Mouse (Mus musculus) liver, embryonic 11.5 days (tissue): Measurements from ENCODE around the gene Dnajc5. TPM values are rescaled to one million over a fixed set of nuclear protein-coding genes. Genes with fewer than 3 reads are reported as not detected.
A peak's percentile ranks its signal among the peaks of the same experiment; 100 is the strongest.

Experiments
- ATAC-seq: fragments of 200-750 bp; cut with Nextera tagmentation; replicated peaks from 2 replicates; pipeline ENCODE4 v1.8.0; 2017; ENCODE audit warnings: moderate number of reproducible peaks, mild to moderate bottlenecking, moderate TSS enrichment, moderate library complexity; ENCODE audit not compliant: low FRiP score
- DNase-seq: peaks from one replicate; pipeline ENCODE4 v3.0.0-alpha.2; 2017; ENCODE audit warnings: low spot score
- H3K27ac ChIP-seq: fragments of 300-500 bp; sonication (generic); 2 replicates; pipeline ENCODE4 v1.5.1; 2014; ENCODE audit warnings: mild to moderate bottlenecking, low read depth, low read length, control low read depth
- H3K27me3 ChIP-seq: fragments of 300-500 bp; sonication (generic); replicated peaks from 2 replicates; pipeline ENCODE4 v1.6.1; 2014; ENCODE audit warnings: low read length, mixed read lengths; ENCODE audit not compliant: control insufficient read depth, insufficient read depth
- H3K36me3 ChIP-seq: fragments of 300-500 bp; sonication (generic); 2 replicates; pipeline ENCODE4 v1.6.1; 2014; ENCODE audit warnings: mild to moderate bottlenecking, low read length, moderate library complexity, mixed read lengths; ENCODE audit not compliant: control insufficient read depth, insufficient read depth
- H3K4me1 ChIP-seq: fragments of 300-500 bp; sonication (generic); replicated peaks from 2 replicates; pipeline ENCODE4 v1.6.1; 2014; ENCODE audit warnings: low read length, mixed read lengths; ENCODE audit not compliant: control insufficient read depth, insufficient read depth
- H3K4me2 ChIP-seq: fragments of 300-500 bp; sonication (generic); 2 replicates; pipeline ENCODE4 v1.6.1; 2014; ENCODE audit warnings: mild to moderate bottlenecking, control low read depth, moderate library complexity
- H3K4me3 ChIP-seq: fragments of 300-500 bp; sonication (generic); 2 replicates; pipeline ENCODE4 v1.5.1; 2014; ENCODE audit warnings: low read depth, low read length, control low read depth
- H3K9ac ChIP-seq: fragments of 300-500 bp; sonication (generic); 2 replicates; pipeline ENCODE4 v1.6.1; 2014; ENCODE audit warnings: low read depth, low read length, control low read depth
- H3K9me3 ChIP-seq: fragments of 300-500 bp; sonication (generic); 2 replicates; pipeline ENCODE4 v1.6.1; 2016; ENCODE audit warnings: low read length, inconsistent platforms, mixed read lengths; ENCODE audit not compliant: control insufficient read depth
- WGBS: fragments of 180-500 bp; shearing (Covaris S2); extraction: QIAGEN DNeasy Blood & Tissue Kit; methylation state at CpG from one replicate; pipeline ENCODE4 v1.1.7; 2014; 5-methylcytosine and 5-hydroxymethylcytosine counted together
- polyA plus RNA-seq: library from polyadenylated mRNA; unstranded; fragments of >200 nt; fragmentation: Nextera tagmentation; extraction: Ambion mirVana; gene quantifications from 2 replicates; pipeline ENCODE4 v1.2.1, GENCODE M21; 2014

Dnajc5 gene
- polyA plus RNA-seq, 1 experiment from 2014 or later, result 61.1 TPM

DNA sequence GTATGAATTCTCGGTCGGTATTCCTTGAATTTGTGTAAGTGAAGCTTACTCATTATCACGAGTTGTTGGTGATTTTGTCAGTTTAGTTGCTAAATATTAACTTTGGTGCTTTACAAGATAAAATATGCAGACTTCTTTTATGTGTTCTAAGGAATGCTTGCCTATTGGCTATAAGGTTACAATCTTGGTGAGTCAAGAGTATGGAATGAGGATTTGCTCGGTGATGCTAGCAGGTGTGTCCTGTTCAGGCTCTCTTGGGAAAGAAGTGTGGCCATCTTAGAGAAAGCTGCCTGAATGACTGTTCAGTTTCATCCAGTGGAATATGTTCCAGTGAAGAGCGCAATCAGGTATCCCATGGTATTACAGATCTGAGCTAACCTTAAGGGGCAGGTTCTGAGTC lies 5.2 kb downstream of the Dnajc5 start:
- no peak for DNase-seq
- no peak for ATAC-seq
- WGBS, result 84% methylated on average over 5 of the region's 5 CpGs
- no peak overlapping the region for H3K4me3 ChIP-seq
- no peak overlapping the region for H3K4me2 ChIP-seq
- no peak overlapping the region for H3K9ac ChIP-seq
- H3K27me3 ChIP-seq, result no peaks in the 10 kb centered on the region
- peaks cover 23% of the 10 kb centered on the region for H3K4me1 ChIP-seq
- no peak overlapping the region for H3K27ac ChIP-seq
- H3K36me3 ChIP-seq, result peaks cover 18% of the 10 kb centered on the region; the same call in 1 of the 2 replicates
- H3K9me3 ChIP-seq, result no peaks in the 10 kb centered on the region

DNA sequence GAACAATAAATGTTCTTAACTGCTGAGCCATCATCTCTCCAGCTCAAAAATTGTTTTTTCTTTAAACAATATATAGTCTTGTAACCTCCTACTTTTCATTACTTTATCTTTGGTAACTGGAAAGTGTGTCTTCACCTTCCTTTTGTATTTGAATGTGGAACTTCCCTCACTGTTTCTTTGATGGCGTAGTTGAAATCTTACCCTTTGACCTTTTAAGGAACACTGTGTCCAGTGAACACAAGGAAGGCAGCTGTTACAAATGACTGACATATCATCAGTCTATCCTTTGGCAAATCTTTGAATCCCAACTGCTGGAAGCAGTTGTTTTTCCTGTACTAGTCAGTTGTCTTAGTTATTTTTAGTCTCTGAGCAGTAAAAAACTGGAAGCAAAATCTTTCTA lies 8.8 kb downstream of the Dnajc5 start:
- H3K9me3 ChIP-seq, result no peaks in the 10 kb centered on the region
- ATAC-seq (no peak), DNase-seq (no peak)
- no peak overlapping the region for H3K4me2 ChIP-seq
- no peak overlapping the region for H3K9ac ChIP-seq
- H3K4me1 ChIP-seq, result no peaks in the 10 kb centered on the region
- H3K36me3 ChIP-seq, result peaks cover 14% of the 10 kb centered on the region; the same call in 1 of the 2 replicates
- H3K4me3 ChIP-seq, result no peak overlapping the region
- H3K27me3 ChIP-seq, result no peaks in the 10 kb centered on the region
- no peak overlapping the region for H3K27ac ChIP-seq
- WGBS, result 91% methylated on average over 1 of the region's 1 CpGs

DNA sequence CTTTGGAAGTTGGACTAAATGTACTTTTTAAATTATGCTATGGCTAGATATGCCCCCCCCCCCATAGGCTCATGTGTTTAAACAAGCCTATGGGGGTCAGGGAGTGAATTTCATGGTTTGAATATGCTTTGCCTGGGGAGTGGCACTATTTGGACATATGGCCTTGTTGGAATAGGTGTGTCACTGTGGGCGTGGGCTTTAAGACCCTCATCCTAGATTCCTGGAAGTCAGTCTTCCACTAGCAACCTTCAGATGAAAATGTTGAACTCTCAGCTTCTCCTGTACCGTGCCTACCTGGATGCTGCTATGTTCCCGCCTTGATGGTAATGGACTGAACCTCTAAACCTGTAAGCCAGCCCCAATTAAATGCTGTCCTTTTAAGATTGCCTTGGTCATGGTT lies 12.3 kb downstream of the Dnajc5 start:
- H3K4me2 ChIP-seq, result no peak overlapping the region
- DNase-seq, result no peak
- no peaks in the 10 kb centered on the region for H3K9me3 ChIP-seq
- WGBS, result 91% methylated on average over 3 of the region's 3 CpGs
- ATAC-seq, result no peak
- peaks cover 7% of the 10 kb centered on the region for H3K4me1 ChIP-seq
- peaks cover 14% of the 10 kb centered on the region; the same call in 1 of the 2 replicates for H3K36me3 ChIP-seq
- H3K4me3 ChIP-seq, result no peak overlapping the region
- H3K27ac ChIP-seq, result no peak overlapping the region
- no peaks in the 10 kb centered on the region for H3K27me3 ChIP-seq
- H3K9ac ChIP-seq, result no peak overlapping the region

DNA sequence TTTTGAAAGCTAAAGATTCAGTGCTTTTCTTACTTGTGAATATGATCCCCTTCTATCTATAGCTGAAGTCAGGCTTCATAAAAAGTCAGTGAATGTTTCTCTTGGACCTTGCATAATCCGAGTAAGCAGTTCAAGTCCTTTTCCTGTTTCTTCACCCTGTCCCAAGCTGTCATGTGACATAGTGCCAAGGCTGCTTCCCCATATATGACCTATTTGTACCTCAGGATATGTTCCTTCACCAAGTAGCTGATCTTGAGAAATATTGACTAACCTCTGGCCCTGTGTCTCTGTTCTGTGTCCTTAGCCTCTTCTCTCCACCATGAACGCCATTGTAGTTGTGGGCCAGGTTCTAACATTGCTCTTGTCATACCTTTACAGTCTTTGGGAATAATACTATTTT lies 16.1 kb downstream of the Dnajc5 start:
- H3K4me2 ChIP-seq, result no peak overlapping the region
- H3K9me3 ChIP-seq, result no peaks in the 10 kb centered on the region
- H3K9ac ChIP-seq, result no peak overlapping the region
- no peak for ATAC-seq
- peaks cover 13% of the 10 kb centered on the region for H3K4me1 ChIP-seq
- H3K36me3 ChIP-seq, result peaks cover 2% of the 10 kb centered on the region; the same call in 1 of the 2 replicates
- H3K4me3 ChIP-seq, result no peak overlapping the region
- H3K27me3 ChIP-seq, result no peaks in the 10 kb centered on the region
- H3K27ac ChIP-seq, result no peak overlapping the region
- no peak for DNase-seq
- 76% methylated on average over 2 of the region's 2 CpGs for WGBS

DNA sequence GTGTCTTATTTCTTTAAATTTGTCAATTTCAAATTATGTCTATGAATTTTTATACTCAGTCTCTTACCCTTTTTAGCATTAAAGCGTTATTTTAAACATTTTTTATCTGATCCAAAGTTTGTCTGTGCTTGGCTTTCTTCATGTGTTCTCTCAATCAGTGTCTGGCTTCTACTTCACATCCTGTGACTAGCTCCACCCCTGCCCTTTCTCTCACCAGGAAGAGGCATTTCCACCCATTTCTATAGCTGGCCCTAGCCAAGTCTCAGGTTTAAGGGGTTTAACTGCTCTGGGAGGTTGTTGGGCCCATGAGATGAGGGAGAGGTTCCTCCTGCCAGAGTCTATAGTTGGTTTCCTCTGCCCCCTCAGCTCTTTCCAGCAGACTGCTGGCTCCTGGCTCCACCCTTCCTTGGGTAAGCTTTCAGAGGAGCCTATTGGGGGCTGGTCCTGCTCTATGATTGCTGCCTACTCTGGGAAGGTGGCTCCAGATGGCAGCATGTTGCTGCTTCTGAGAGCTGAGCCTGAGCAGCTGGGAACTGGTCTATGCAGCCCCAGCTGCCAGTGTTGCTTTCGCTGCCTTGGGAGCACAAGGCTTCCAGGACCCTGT lies 17.3 kb downstream of the Dnajc5 start:
- Histone ChIP-seq H3K36me3 (peaks cover 2% of the 10 kb centered on the region), H3K4me3 (no peak overlapping the region), H3K9me3 (no peaks in the 10 kb centered on the region), H3K27ac (0 out of 2 replicates have a peak overlapping the region, but pooled peaks have one; percentile 6), H3K4me1 (peaks cover 13% of the 10 kb centered on the region), H3K4me2 (peak overlapping the region; percentile 23), H3K9ac (no peak overlapping the region), H3K27me3 (no peaks in the 10 kb centered on the region)
- no peak for DNase-seq
- WGBS, result 91% methylated on average over 2 of the region's 2 CpGs
- peak; percentile 74 for ATAC-seq

DNA sequence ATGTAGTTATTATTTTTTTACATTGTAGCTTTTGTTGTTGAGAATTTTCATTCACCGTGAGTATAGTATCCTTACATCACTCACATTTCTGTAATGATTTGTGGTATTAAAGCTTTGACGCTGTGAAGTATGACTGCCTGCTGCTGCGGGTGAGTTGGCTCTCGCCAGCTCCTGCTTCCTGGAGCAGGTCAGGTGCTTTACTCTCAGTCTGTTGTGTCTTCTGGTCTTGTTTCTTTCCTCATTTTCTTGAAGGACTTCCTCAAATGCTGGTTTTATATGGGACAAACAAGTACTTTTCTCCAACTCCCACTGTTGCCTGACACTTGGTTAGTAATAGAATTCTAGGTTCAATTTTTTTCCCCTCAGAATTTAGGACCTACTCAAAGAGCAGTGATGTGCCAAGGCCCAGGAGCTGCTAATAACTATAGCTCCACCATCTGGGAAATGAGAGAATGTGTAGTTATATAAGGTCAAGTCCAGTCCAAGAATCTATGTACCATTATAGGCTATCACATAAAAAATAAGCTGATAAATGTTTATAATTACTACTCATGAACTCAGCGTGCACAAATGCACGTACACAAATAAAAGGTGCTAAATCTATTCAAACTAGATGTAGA lies 21.6 kb downstream of the Dnajc5 start:
- Histone ChIP-seq H3K4me1 (peaks cover 22% of the 10 kb centered on the region), H3K4me2 (no peak overlapping the region), H3K27me3 (no peaks in the 10 kb centered on the region), H3K9ac (no peak overlapping the region), H3K9me3 (no peaks in the 10 kb centered on the region), H3K27ac (no peak overlapping the region), H3K36me3 (peaks cover 7% of the 10 kb centered on the region), H3K4me3 (no peak overlapping the region)
- WGBS, result 87% methylated on average over 6 of the region's 6 CpGs
- no peak for DNase-seq
- no peak for ATAC-seq

DNA sequence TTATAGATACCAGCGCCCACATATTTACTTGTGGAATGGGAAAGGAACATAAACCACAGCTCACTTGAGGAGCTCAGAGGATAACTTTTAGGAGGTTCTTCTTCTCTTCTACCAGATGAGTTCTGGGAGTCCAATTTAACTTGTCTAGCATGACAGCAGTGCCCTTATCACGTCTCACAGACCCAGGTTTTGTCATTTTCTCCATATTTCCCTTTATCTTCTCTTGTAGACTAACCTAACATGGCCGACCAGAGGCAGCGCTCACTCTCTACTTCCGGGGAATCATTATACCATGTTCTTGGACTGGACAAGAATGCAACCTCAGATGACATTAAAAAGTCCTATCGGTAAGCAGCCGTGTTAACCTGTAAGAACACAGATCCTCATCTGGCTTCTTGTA lies 25.9 kb downstream of the Dnajc5 start:
- WGBS, result 62% methylated on average over 7 of the region's 7 CpGs
- Histone ChIP-seq H3K4me1 (peaks cover 19% of the 10 kb centered on the region), H3K27me3 (no peaks in the 10 kb centered on the region), H3K36me3 (peaks cover 39% of the 10 kb centered on the region), H3K4me3 (no peak overlapping the region), H3K9ac (no peak overlapping the region), H3K4me2 (peak overlapping the region; percentile 26), H3K9me3 (no peaks in the 10 kb centered on the region), H3K27ac (peak overlapping the region; percentile 64; the same call in 1 of the 2 replicates)
- ATAC-seq (peak; percentile 82), DNase-seq (no peak)

DNA sequence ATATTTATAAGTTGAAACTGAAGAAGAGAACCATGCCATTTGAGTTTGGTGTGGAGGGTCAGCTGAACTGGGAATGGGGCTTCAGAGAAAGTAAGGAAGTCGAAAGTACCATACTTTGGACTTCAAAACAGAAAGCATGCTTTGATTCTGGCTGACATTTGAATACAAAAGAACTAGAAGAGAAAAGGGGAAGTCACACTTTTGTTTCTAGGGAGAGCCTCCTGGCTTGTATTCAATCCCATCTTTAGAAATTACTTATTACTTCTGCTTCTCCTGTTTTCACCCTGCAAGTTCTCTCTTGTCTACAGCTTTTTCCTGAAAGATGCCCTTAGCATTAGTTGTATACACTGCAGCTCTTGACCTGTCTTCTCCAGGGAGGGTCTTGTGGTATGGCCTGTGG lies 27.9 kb downstream of the Dnajc5 start:
- ATAC-seq (no peak), DNase-seq (no peak)
- WGBS, result 68% methylated on average over 1 of the region's 1 CpGs
- Histone ChIP-seq H3K9me3 (no peaks in the 10 kb centered on the region), H3K36me3 (peaks cover 45% of the 10 kb centered on the region), H3K27ac (no peak overlapping the region), H3K9ac (no peak overlapping the region), H3K27me3 (no peaks in the 10 kb centered on the region), H3K4me2 (no peak overlapping the region), H3K4me1 (peaks cover 19% of the 10 kb centered on the region), H3K4me3 (no peak overlapping the region)

DNA sequence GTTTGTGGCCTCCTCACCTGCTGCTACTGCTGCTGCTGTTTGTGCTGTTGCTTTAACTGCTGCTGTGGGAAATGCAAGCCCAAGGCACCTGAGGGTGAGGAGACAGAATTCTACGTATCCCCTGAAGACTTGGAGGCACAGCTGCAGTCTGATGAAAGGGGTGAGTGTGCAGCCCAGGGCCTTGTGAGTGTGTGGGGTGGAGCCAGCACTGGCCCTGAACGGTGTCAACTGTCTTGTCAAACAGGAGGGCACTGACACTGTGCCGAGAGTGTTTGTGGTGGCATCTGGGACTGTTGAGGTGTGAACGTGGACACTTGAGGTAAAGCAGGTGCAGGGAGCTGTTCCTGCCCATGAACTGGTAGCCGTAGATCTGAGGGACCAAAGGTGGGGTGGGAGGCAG lies 28.4 kb downstream of the Dnajc5 start:
- Histone ChIP-seq H3K4me2 (no peak overlapping the region), H3K27me3 (no peaks in the 10 kb centered on the region), H3K4me3 (no peak overlapping the region), H3K9ac (no peak overlapping the region), H3K9me3 (no peaks in the 10 kb centered on the region), H3K36me3 (peaks cover 45% of the 10 kb centered on the region), H3K27ac (no peak overlapping the region), H3K4me1 (peaks cover 19% of the 10 kb centered on the region)
- DNase-seq (no peak), ATAC-seq (no peak)
- 87% methylated on average over 5 of the region's 5 CpGs for WGBS
